Mouse (Mus musculus): Measurements from ENCODE around the gene Il1rapl1.

- TF ChIP-seq CTCF (IDR thresholded peaks at IDR 0.05; ENCODE audit: extremely low read depth, insufficient read depth, insufficient read length, insufficient replicate concordance): no peak
- no peak for TF ChIP-seq POLR2A (IDR thresholded peaks at IDR 0.05; ENCODE audit: low read depth, low read length)
Observed at GRCm38 (mm10) chrX:87891916-87892315, 223.5 kb downstream of the Il1rapl1 start.
